Mouse (Mus musculus) kidney, adult 2 months (tissue): Measurements from ENCODE around the gene Gm43951. TPM values are rescaled to one million over a fixed set of nuclear protein-coding genes. Genes with fewer than 3 reads are reported as not detected.

ENCODE experiments used
- DNase-seq: peaks from one replicate; pipeline ENCODE4 v3.0.0; 2021
- H3K27ac ChIP-seq: fragments of 200-500 bp; 2 replicates; pipeline ENCODE4 v1.5.1; 2012; ENCODE audit warnings: low read depth, low read length, control low read depth, inconsistent platforms; ENCODE audit not compliant: insufficient read depth
- H3K27me3 ChIP-seq: fragments of 200-500 bp; replicated peaks from 2 replicates; pipeline ENCODE4 v1.6.1; 2012; ENCODE audit warnings: mild to moderate bottlenecking, moderate library complexity, low read length, inconsistent platforms; ENCODE audit not compliant: control insufficient read depth, insufficient read depth
- H3K36me3 ChIP-seq: fragments of 200-500 bp; 2 replicates; pipeline ENCODE4 v1.6.1; 2012; ENCODE audit warnings: mild to moderate bottlenecking, moderate library complexity, low read length, inconsistent platforms; ENCODE audit not compliant: control insufficient read depth, insufficient read depth
- H3K4me1 ChIP-seq: fragments of 200-500 bp; 2 replicates; pipeline ENCODE4 v1.6.1; 2011; ENCODE audit warnings: low read length; ENCODE audit not compliant: control insufficient read depth, insufficient read depth
- H3K4me3 ChIP-seq: fragments of 200-500 bp; 2 replicates; pipeline ENCODE4 v1.5.1; 2011; ENCODE audit warnings: mild to moderate bottlenecking, low read depth, low read length, control low read depth; ENCODE audit not compliant: insufficient read depth
- CTCF ChIP-seq: fragments of 200-500 bp; conservative IDR thresholded peaks from 2 replicates; pipeline ENCODE4 v1.5.1; 2011; ENCODE audit warnings: low read depth, mild to moderate bottlenecking, control low read depth, low read length, moderate library complexity, mixed read lengths; ENCODE audit not compliant: insufficient read depth, insufficient read length
- POLR2A ChIP-seq: fragments of 200-500 bp; IDR thresholded peaks from one replicate; pipeline ENCODE4 v1.6.1; 2011; ENCODE audit warnings: low read depth, low read length, control low read depth
- WGBS: fragments of 180-500 bp; shearing (Covaris S2); methylation state at CpG from one replicate; pipeline ENCODE4 v1.1.7; 2018; 5-methylcytosine and 5-hydroxymethylcytosine counted together
- polyA plus RNA-seq: library from polyadenylated mRNA; depleted of rRNA; stranded (reverse); fragments of >200 nt; gene quantifications from 2 replicates; pipeline ENCODE4 v1.2.3, GENCODE M21; 2012

Gene Gm43951
- polyA plus RNA-seq, 1 experiment = 0.23 TPM

DNA sequence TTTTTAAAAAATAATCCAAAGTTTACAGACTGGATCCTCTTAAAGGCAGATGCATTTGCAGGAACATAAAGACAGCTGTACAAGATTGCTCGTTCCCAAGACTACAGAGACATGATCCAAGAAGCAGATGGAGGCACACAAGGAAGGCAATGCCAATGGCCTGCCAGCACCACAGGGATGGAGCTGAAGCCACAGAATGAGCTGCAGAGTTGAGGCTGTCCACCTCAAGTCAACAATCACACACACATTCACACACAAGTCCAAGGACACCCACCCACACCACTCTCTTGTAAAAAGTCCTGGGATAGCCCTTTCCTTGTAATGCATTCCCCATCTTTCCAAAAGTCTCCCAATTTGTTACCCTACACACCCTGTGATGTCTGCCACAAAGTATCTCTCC, 3.2 kb downstream of the Gm43951 start:
- H3K4me3 ChIP-seq = no peak overlapping the region
- DNase-seq = no peak
- WGBS = 78% methylated on average over 1 of the region's 1 CpGs
- H3K4me1 ChIP-seq = 0 out of 2 replicates have a peak, but pooled peaks cover 5% of the 10 kb centered on the region
- no peaks in the 10 kb centered on the region for H3K36me3 ChIP-seq
- no peaks in the 10 kb centered on the region for H3K27me3 ChIP-seq
- H3K27ac ChIP-seq = no peak overlapping the region
- no peak for TF ChIP-seq CTCF
- TF ChIP-seq POLR2A = no peak

- H3K27ac ChIP-seq = peak overlapping the region; percentile 39; the same call in 1 of the 2 replicates
Observed at GRCm38 (mm10) chr11:72196506-72196905, 10.1 kb downstream of the Gm43951 start.

DNA sequence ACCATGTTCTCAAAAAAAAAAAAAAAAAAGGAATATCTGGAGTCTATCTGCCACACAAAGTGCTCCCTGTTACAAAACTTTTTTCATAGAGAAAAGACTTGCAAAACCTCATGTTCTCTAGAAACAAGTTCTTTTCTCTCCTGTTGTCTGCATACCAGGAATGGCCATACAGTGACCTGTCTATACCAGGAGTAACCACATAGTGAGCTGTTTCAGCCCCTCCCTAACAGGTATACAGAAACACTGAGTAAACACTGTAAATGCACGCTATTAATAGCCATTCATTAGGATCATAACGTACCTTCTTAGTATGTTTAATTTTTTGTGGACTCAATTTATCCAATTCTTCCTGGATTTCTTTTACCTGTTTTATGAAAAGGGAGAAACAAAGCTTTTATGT, 12.4 kb downstream of the Gm43951 start:
- Histone ChIP-seq H3K4me1 (0 out of 2 replicates have a peak, but pooled peaks cover 4% of the 10 kb centered on the region), H3K27ac (no peak overlapping the region), H3K27me3 (no peaks in the 10 kb centered on the region), H3K4me3 (no peak overlapping the region), H3K36me3 (peaks cover 1% of the 10 kb centered on the region; the same call in 1 of the 2 replicates)
- no peak for TF ChIP-seq POLR2A
- no peak for TF ChIP-seq CTCF
- DNase-seq = no peak
- WGBS = 89% methylated on average over 2 of the region's 2 CpGs

More at GRCm38 (mm10) chr11:72196506-72196905, 10.1 kb downstream of the Gm43951 start:
- no peak overlapping the region for H3K4me3 ChIP-seq
- peaks cover 1% of the 10 kb centered on the region; the same call in 1 of the 2 replicates for H3K36me3 ChIP-seq
- no peak for DNase-seq
- H3K4me1 ChIP-seq = 0 out of 2 replicates have a peak, but pooled peaks cover 4% of the 10 kb centered on the region
- H3K27me3 ChIP-seq = no peaks in the 10 kb centered on the region
- 75% methylated on average over 8 of the region's 8 CpGs for WGBS
- TF ChIP-seq CTCF = no peak
- TF ChIP-seq POLR2A = no peak

DNA sequence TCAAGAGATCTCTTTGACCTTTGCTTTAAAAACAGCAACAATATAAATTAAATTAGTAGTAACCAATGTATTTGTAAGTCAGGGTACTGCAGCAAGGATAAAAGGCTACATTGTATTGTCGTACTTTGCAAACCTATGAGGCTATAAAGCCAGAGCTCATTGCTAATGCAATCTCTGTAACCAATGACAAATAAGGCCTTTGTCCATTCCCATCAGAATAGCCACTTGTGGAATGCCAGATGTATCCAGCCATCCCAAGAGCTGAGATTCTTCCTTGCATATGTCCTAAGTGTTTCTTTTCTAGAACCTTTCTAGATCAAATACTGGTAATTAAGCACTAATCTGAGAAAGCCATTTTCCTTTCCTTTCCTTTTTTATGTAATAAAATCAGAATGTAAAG, 15.8 kb downstream of the Gm43951 start:
- 93% methylated on average over 1 of the region's 1 CpGs for WGBS
- Histone ChIP-seq H3K36me3 (peaks cover 1% of the 10 kb centered on the region), H3K4me1 (no peaks in the 10 kb centered on the region)

DNA sequence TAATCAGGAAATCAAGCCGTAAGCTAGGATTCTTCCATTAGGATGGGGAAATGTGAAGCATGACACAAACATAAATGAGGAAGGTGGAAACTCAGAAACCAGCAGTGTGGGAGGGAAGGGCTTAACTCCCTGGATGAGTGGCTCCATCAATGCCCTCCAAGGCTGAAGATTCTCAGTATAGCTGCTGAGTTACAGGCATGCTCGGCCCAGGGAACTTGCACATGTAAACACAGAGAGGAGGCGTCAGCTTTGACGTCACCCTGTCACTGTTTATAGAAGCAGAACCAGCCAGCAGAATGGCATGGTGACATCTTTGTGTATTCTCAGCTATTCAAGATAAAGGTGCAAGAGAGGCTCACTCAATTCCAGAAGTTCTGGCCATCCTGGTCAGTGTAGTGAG, 22.4 kb downstream of the Gm43951 start:
- WGBS = 82% methylated on average over 4 of the region's 4 CpGs
- Histone ChIP-seq H3K4me1 (no peaks in the 10 kb centered on the region), H3K36me3 (no peaks in the 10 kb centered on the region; the same call in 1 of the 2 replicates), H3K27ac (no peak overlapping the region), H3K27me3 (no peaks in the 10 kb centered on the region), H3K4me3 (no peak overlapping the region)
- no peak for DNase-seq
- no peak for TF ChIP-seq CTCF
- TF ChIP-seq POLR2A = no peak

More for the DNA sequence above, 15.8 kb downstream of the Gm43951 start:
- H3K27me3 ChIP-seq = no peaks in the 10 kb centered on the region
- H3K27ac ChIP-seq = no peak overlapping the region
- DNase-seq = no peak
- H3K4me3 ChIP-seq = no peak overlapping the region
- TF ChIP-seq CTCF = no peak
- no peak for TF ChIP-seq POLR2A

DNA sequence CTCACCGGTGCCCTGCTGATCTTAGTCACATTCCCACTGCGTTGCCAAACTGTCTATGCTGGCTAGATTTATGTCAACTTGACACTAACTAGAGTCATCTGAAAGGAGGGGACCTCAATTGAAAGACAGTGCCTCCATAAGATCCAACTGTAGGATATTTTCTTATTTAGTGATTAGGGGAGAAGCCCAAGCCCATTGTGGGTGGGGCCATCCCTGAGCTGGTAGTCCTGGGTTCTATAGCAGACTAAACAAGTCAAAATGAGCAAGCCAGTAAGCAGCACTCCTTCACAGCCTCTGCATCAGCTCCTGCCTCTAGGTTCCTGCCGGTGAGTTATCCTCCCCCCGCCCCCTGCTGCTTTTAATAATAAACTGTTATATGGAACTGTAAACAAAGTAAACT, 25.5 kb downstream of the Gm43951 start:
- Histone ChIP-seq H3K27ac (no peak overlapping the region), H3K4me3 (no peak overlapping the region), H3K27me3 (no peaks in the 10 kb centered on the region), H3K4me1 (no peaks in the 10 kb centered on the region), H3K36me3 (peaks cover 2% of the 10 kb centered on the region; the same call in 1 of the 2 replicates)
- TF ChIP-seq POLR2A (no peak), CTCF (no peak)
- 92% methylated on average over 4 of the region's 4 CpGs for WGBS
- no peak for DNase-seq

GRCm38 (mm10) chr11:72180556-72180955, 26.1 kb downstream of the Gm43951 start:
- Histone ChIP-seq H3K36me3 (peaks cover 3% of the 10 kb centered on the region; the same call in 1 of the 2 replicates), H3K27me3 (no peaks in the 10 kb centered on the region), H3K4me1 (no peaks in the 10 kb centered on the region), H3K27ac (no peak overlapping the region), H3K4me3 (no peak overlapping the region)
- DNase-seq = no peak
- TF ChIP-seq CTCF (no peak), POLR2A (no peak)
- WGBS = 94% methylated on average over 5 of the region's 5 CpGs
